Mouse (Mus musculus) olfactory bulb, adult 2 months (tissue): ENCODE results near the gene Slc18b1. TPM values are rescaled to one million over a fixed set of nuclear protein-coding genes. Genes with fewer than 3 reads are reported as not detected.
"Not testable (repeated sequence)": the region's sequence is repeated elsewhere in the genome, so short reads cannot be mapped to it uniquely, and the experiment has no call there.

Source experiments
- H3K27ac ChIP-seq: fragments of 200-500 bp; 2 replicates; pipeline ENCODE4 v1.5.1; 2012; ENCODE audit warnings: low read depth, low read length; ENCODE audit not compliant: insufficient read depth
- H3K4me1 ChIP-seq: fragments of 200-500 bp; 2 replicates; pipeline ENCODE4 v1.6.1; 2012; ENCODE audit warnings: low read length; ENCODE audit not compliant: control insufficient read depth, insufficient read depth
- H3K4me3 ChIP-seq: fragments of 200-500 bp; 2 replicates; pipeline ENCODE4 v1.5.1; 2012; ENCODE audit warnings: mild to moderate bottlenecking, low read depth, low read length, moderate library complexity; ENCODE audit not compliant: insufficient read depth
- CTCF ChIP-seq: fragments of 200-500 bp; IDR thresholded peaks from 2 replicates; pipeline ENCODE4 v1.5.1; 2012; ENCODE audit warnings: low read depth, mild to moderate bottlenecking, low read length, moderate library complexity; ENCODE audit not compliant: insufficient read depth
- POLR2A ChIP-seq: fragments of 200-500 bp; IDR thresholded peaks from 2 replicates; pipeline ENCODE4 v1.6.1; 2012; ENCODE audit warnings: mild to moderate bottlenecking, low read depth, low read length, moderate library complexity; ENCODE audit not compliant: insufficient read depth
- WGBS: fragments of 180-500 bp; shearing (Covaris S2); methylation state at CpG from one replicate; pipeline ENCODE4 v1.1.7; 2018; 5-methylcytosine and 5-hydroxymethylcytosine counted together
- polyA plus RNA-seq: library from polyadenylated mRNA; stranded (reverse); fragments of >200 nt; gene quantifications from 2 replicates; pipeline ENCODE4 v1.2.4, GENCODE M21; 2012; ENCODE audit warnings: low replicate concordance; ENCODE audit not compliant: missing spikeins, insufficient read depth, insufficient read length

The Slc18b1 gene
- polyA plus RNA-seq, 1 experiment: not detected

- TF ChIP-seq POLR2A (no peak), CTCF (no peak)
- Histone ChIP-seq H3K4me3 (peak overlapping the region; percentile 70; the same call in 1 of the 2 replicates), H3K27ac (no peak overlapping the region), H3K4me1 (no peaks in the 10 kb centered on the region)
- WGBS: 1% methylated on average over 4 of the region's 4 CpGs
Measured at GRCm38 (mm10) chr10:23786040-23786439, 10.7 kb upstream of the Slc18b1 start.

- H3K4me1 ChIP-seq: not testable (repeated sequence)
- H3K27ac ChIP-seq: peak overlapping the region; percentile 32; the same call in 1 of the 2 replicates
- under 1% methylated on average over 23 of the region's 23 CpGs for WGBS
Measured at GRCm38 (mm10) chr10:23786631-23787038, 10.2 kb upstream of the Slc18b1 start.

GRCm38 (mm10) chr10:23787062-23787821, 9.5 kb upstream of the Slc18b1 start, which contains the start of gene Rps12:
Gene Rps12, minus strand, starts transcription at chr10:23787275.
- no peaks in the 10 kb centered on the region for H3K4me1 ChIP-seq
- WGBS: under 1% methylated on average over 51 of the region's 51 CpGs
- peak within 1 kb of the TSS; percentile 77 for H3K27ac ChIP-seq
- H3K4me3 ChIP-seq: peak within 1 kb of the TSS; percentile 70
- TF ChIP-seq POLR2A (peak; percentile 96), CTCF (no peak)

More at GRCm38 (mm10) chr10:23786631-23787038, 10.2 kb upstream of the Slc18b1 start:
- peak overlapping the region; percentile 70 for H3K4me3 ChIP-seq

GRCm38 (mm10) chr10:23788056-23788600, 8.7 kb upstream of the Slc18b1 start:
- WGBS: 3% methylated on average over 8 of the region's 8 CpGs
- Histone ChIP-seq H3K4me3 (no peak overlapping the region), H3K4me1 (no peaks in the 10 kb centered on the region), H3K27ac (no peak overlapping the region)
- TF ChIP-seq CTCF: no peak

DNA sequence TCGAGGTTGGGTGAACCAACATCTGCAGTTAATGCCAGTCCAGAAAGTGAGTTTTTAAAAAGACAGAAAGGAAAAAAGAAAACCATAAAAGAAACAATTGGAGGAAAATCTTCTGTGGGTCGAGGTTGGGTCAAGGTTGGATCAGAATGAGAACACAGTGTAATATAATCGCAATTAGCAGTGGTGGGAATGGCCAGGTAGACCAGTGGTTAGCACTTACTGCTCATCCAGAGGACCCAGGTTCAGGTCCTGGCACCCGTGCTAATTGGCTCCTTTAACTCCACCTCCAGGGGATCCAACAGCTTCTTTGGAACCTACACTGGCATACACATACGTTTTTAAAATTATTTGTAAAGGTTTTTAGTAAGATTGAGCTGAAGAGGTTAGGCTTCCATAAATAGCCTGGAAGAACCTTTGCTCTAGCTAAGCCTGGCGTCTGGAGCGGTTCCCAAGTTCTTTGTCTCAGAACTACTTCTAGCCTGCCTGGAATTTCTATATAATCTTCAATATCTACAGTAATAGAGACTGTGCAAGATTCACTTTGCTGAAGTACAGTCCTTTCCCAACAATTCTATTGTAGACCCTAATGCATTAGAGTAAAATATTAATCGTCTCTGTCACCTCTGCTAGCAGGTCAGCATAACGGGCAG, 790 bp upstream of the Slc18b1 start:
- Histone ChIP-seq H3K4me1 (no peaks in the 10 kb centered on the region), H3K4me3 (no peak overlapping the region), H3K27ac (no peak overlapping the region)
- TF ChIP-seq POLR2A (no peak), CTCF (no peak)
- 42% methylated on average over 9 of the region's 9 CpGs for WGBS

DNA sequence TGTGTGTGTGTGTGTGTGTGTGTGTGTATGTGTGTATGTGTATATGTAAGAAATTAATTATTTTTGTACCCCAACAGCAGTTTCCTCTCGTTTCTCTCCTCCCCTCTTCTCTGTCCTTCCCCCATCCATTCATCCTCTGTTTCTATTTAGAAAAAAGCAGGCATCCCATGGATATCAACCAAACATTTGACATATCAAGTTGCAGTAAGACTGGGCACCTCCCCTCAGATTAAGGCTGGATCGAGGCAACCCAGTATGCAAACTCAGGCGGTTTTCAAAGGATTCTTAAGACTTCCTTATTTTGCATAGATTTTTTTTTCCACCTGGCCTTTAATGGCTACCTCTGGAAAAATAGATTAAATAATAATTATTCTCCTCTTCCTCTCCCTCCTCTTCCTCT, 820 bp downstream of the Slc18b1 start:
- Histone ChIP-seq H3K4me1 (no peaks in the 10 kb centered on the region), H3K27ac (no peak overlapping the region), H3K4me3 (no peak overlapping the region)
- 6% methylated on average over 3 of the region's 3 CpGs for WGBS
- TF ChIP-seq POLR2A (no peak), CTCF (no peak)

DNA sequence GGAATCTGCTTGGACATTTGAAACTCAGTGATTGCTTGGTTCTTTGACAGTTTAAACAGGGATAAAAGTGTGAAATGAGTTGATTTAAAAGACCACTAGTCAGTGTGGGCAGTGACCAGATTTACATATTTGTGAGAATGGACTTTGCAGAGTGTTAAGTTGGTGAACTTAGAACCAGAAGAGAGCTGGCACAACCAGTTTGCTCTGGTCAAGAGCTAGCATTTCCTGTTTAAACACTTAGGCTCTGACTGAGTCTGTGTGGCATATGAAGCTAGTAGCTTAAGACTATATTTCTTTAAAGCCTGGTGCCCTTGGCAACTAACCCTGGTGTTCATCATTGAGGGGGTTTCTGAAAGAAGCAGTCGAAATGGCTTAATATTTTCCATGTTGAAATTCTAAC, 1.4 kb downstream of the Slc18b1 start:
- Histone ChIP-seq H3K27ac (no peak overlapping the region), H3K4me1 (no peaks in the 10 kb centered on the region), H3K4me3 (no peak overlapping the region)
- WGBS: 71% methylated on average over 1 of the region's 1 CpGs
- TF ChIP-seq POLR2A: no peak
- no peak for TF ChIP-seq CTCF

DNA sequence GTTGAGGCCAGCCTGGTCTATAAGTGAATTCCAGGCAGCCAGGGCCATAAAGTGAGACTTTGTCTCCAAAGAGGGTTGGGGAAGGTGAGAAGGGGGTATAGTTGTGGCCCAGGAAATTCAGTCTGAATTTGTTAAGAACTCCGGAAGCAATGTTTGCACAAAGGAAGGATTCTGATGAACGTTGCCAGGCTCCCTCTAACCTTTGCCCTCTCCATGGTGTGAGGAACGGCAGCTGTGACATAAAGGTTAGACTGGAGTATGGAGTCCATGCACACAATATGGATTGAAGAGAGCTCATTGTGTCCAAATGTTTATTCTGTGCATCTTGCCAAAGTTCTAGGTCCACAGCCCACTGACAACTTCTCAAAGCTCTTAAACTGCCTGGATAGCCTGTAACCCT, 3.1 kb downstream of the Slc18b1 start:
- 66% methylated on average over 3 of the region's 3 CpGs for WGBS
- Histone ChIP-seq H3K4me1 (no peaks in the 10 kb centered on the region), H3K4me3 (no peak overlapping the region), H3K27ac (no peak overlapping the region)
- TF ChIP-seq POLR2A: no peak

GRCm38 (mm10) chr10:23802911-23803310, 6.1 kb downstream of the Slc18b1 start:
- Histone ChIP-seq H3K4me3 (no peak overlapping the region), H3K4me1 (no peaks in the 10 kb centered on the region), H3K27ac (no peak overlapping the region)
- no peak for TF ChIP-seq CTCF
- no peak for TF ChIP-seq POLR2A
- 61% methylated on average over 3 of the region's 3 CpGs for WGBS

DNA sequence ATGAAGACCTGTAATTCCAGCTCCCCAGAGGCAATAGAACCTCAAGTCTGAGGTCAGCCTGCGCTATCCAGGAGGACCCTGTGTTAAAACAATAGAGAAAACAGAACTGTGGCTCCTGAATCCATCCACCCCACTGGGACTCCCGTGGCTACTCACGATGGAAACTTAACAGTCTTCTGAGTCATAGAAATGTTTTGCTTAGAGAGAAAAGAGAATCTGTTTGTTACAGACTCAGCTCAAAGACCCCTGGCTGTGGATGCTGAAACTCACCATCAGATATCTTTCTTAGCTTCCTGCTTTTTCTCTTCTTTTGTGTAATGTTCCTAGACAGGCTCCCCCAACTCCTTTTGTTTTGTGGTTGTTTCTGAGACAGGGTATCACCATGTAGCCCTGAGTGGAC, 7.9 kb downstream of the Slc18b1 start:
- H3K4me3 ChIP-seq: no peak overlapping the region
- TF ChIP-seq POLR2A: no peak
- TF ChIP-seq CTCF: no peak
- H3K4me1 ChIP-seq: no peaks in the 10 kb centered on the region
- 56% methylated on average over 3 of the region's 3 CpGs for WGBS
- no peak overlapping the region for H3K27ac ChIP-seq
